Mouse (Mus musculus) lung, embryonic 14.5 days (tissue): ENCODE results near the gene Usp53. TPM values are rescaled to one million over a fixed set of nuclear protein-coding genes. Genes with fewer than 3 reads are reported as not detected.

Experiments used
- ATAC-seq: fragments of 200-750 bp; cut with Nextera tagmentation; 2 replicates; pipeline ENCODE4 v1.8.0; 2017; ENCODE audit warnings: mild to moderate bottlenecking, moderate TSS enrichment, moderate library complexity; ENCODE audit not compliant: insufficient read depth
- DNase-seq: peaks from one replicate; pipeline ENCODE4 v3.0.0-alpha.2; 2015
- H3K27ac ChIP-seq: fragments of 300-500 bp; sonication (generic); 2 replicates; pipeline ENCODE4 v1.5.1; 2014; ENCODE audit warnings: low read depth, mild to moderate bottlenecking, moderate library complexity
- H3K27me3 ChIP-seq: fragments of 300-500 bp; sonication (generic); 2 replicates; pipeline ENCODE4 v1.6.1; 2014; ENCODE audit warnings: low read length, control low read depth; ENCODE audit not compliant: insufficient read depth
- H3K36me3 ChIP-seq: fragments of 300-500 bp; sonication (generic); 2 replicates; pipeline ENCODE4 v1.6.1; 2014; ENCODE audit warnings: control low read depth; ENCODE audit not compliant: insufficient read depth
- H3K4me1 ChIP-seq: fragments of 300-500 bp; sonication (generic); 2 replicates; pipeline ENCODE4 v1.6.1; 2014; ENCODE audit warnings: antibody characterized with exemption, control low read depth; ENCODE audit not compliant: insufficient read depth
- H3K4me2 ChIP-seq: fragments of 300-500 bp; sonication (generic); 2 replicates; pipeline ENCODE4 v1.6.1; 2014; ENCODE audit warnings: mild to moderate bottlenecking
- H3K4me3 ChIP-seq: fragments of 300-500 bp; sonication (generic); 2 replicates; pipeline ENCODE4 v1.5.1; 2014; ENCODE audit warnings: low read depth, low read length
- H3K9ac ChIP-seq: fragments of 300-500 bp; sonication (generic); 2 replicates; pipeline ENCODE4 v1.6.1; 2014
- H3K9me3 ChIP-seq: fragments of 300-500 bp; sonication (generic); 2 replicates; pipeline ENCODE4 v1.6.1; 2016; ENCODE audit warnings: low read depth, low read length, control low read depth
- CTCF ChIP-seq: IDR thresholded peaks from 2 replicates; pipeline ENCODE4 v1.5.1; 2016; ENCODE audit warnings: antibody characterized with exemption, low read depth
- WGBS: fragments of 180-500 bp; shearing (Covaris S2); extraction: QIAGEN DNeasy Blood & Tissue Kit; methylation state at CpG from one replicate; pipeline ENCODE4 v1.1.7; 2014; 5-methylcytosine and 5-hydroxymethylcytosine counted together
- polyA plus RNA-seq: library from polyadenylated mRNA; unstranded; fragments of >200 nt; fragmentation: Nextera tagmentation; extraction: Ambion mirVana; gene quantifications from 2 replicates; pipeline ENCODE4 v1.2.1, GENCODE M21; 2014

The Usp53 gene
- polyA plus RNA-seq, 1 experiment from 2014 or later: 8.2 TPM

DNA sequence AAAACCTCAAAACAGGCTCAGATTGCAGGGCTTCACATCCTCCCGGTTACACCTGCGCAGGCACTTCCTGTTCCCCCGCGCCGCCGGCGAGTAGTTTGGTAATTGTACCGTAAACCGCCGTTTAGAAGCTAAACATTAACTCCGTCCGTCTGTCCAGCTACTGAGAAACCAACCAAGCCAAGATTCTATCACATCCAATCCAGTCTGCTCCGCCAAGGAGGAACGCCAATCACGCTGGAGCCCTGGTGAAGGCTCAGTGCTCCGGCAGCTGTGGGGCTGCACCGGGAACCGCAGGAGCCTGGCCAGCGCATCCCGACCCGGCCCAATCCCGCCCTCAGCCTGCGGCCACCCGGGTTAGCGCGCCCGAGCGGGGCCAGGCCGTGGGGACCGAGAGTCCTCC is 461 bp downstream of the Usp53 start:
- Histone ChIP-seq H3K4me3 (peak overlapping the region; percentile 74), H3K9ac (peak overlapping the region; percentile 68), H3K4me2 (peak overlapping the region; percentile 78), H3K9me3 (no peaks in the 10 kb centered on the region), H3K36me3 (0 out of 2 replicates have a peak, but pooled peaks cover 2% of the 10 kb centered on the region), H3K27ac (peak overlapping the region; percentile 94), H3K27me3 (no peaks in the 10 kb centered on the region), H3K4me1 (peaks cover 17% of the 10 kb centered on the region)
- no peak for TF ChIP-seq CTCF
- ATAC-seq (peak; percentile 86; the same call in 1 of the 2 replicates), DNase-seq (peak; percentile 80)
- WGBS: under 1% methylated on average over 30 of the region's 30 CpGs

DNA sequence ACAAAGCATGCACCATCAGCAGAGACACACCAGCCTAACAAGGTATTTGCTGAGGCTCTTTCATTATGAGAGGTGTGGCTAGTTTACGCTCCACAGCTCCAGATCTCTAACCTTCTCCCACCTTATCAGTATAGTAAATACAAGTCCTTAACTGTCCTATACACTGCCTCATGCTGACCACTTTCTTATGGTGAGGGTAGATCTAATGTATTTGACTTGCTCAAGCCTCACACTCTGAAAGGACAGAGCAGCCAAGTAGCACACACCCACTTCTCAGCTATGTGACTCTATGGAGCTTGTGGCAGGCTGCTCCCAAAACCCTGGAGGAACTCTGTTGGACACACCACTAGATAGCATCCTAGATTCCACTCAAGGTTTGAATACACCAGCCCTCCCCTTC is 8.3 kb downstream of the Usp53 start:
- no peak overlapping the region for H3K4me2 ChIP-seq
- WGBS: 84% methylated on average over 1 of the region's 1 CpGs
- no peaks in the 10 kb centered on the region for H3K9me3 ChIP-seq
- H3K4me3 ChIP-seq: no peak overlapping the region
- no peak overlapping the region for H3K9ac ChIP-seq
- ATAC-seq: no peak
- no peak for DNase-seq
- H3K4me1 ChIP-seq: no peaks in the 10 kb centered on the region
- H3K27ac ChIP-seq: no peak overlapping the region
- H3K36me3 ChIP-seq: 0 out of 2 replicates have a peak, but pooled peaks cover 4% of the 10 kb centered on the region
- TF ChIP-seq CTCF: no peak
- H3K27me3 ChIP-seq: no peaks in the 10 kb centered on the region

DNA sequence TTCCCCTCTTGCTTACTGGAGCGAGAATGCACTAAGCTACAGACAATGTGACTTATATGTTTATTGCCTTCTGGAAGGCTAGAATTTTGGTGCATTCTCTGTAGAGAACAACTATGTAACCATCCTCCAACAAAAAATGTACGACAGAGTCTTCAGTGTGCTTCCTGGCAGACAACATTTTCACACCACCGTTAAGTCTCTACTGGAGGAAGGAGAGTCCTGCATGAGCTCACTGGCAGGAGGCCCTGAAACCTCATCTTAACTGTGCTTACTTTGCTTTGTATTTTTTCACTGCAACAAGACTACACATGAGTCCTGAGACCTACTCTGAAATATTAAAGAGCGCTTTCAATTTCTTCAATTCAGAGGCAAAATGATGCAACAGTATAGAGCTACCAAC is 8.9 kb downstream of the Usp53 start:
- WGBS: 78% methylated on average over 4 of the region's 4 CpGs
- 0 out of 2 replicates have a peak, but pooled peaks cover 4% of the 10 kb centered on the region for H3K36me3 ChIP-seq

DNA sequence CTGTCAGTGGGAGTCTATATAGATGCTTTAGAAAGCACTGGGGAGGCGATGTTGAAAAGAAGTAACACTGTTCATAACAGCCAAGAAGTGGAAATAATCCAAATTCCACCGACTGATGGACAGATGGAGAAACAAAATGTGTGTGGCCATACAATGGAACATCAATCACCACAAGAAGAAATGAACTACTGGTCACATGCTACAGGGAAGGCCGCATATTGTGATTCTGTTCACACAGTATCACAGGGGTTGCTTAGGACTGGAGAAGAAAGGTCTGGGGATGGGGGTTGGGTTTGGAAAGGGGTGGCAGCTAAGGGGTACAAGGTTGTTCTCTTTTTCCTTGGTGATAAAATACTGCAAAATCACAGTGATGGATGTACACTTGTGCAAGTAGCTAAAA is 9.5 kb downstream of the Usp53 start:
- Histone ChIP-seq H3K4me3 (no peak overlapping the region), H3K4me1 (no peaks in the 10 kb centered on the region), H3K9ac (no peak overlapping the region), H3K27ac (no peak overlapping the region), H3K4me2 (no peak overlapping the region), H3K36me3 (0 out of 2 replicates have a peak, but pooled peaks cover 4% of the 10 kb centered on the region), H3K9me3 (no peaks in the 10 kb centered on the region), H3K27me3 (no peaks in the 10 kb centered on the region)
- ATAC-seq (no peak), DNase-seq (no peak)
- no peak for TF ChIP-seq CTCF
- 52% methylated on average over 3 of the region's 3 CpGs for WGBS

More for the DNA sequence above, 8.9 kb downstream of the Usp53 start:
- Histone ChIP-seq H3K4me2 (no peak overlapping the region), H3K4me3 (no peak overlapping the region), H3K9ac (no peak overlapping the region), H3K9me3 (no peaks in the 10 kb centered on the region), H3K4me1 (no peaks in the 10 kb centered on the region), H3K27ac (no peak overlapping the region), H3K27me3 (no peaks in the 10 kb centered on the region)
- no peak for TF ChIP-seq CTCF
- peak; percentile 19 for DNase-seq
- ATAC-seq: no peak

DNA sequence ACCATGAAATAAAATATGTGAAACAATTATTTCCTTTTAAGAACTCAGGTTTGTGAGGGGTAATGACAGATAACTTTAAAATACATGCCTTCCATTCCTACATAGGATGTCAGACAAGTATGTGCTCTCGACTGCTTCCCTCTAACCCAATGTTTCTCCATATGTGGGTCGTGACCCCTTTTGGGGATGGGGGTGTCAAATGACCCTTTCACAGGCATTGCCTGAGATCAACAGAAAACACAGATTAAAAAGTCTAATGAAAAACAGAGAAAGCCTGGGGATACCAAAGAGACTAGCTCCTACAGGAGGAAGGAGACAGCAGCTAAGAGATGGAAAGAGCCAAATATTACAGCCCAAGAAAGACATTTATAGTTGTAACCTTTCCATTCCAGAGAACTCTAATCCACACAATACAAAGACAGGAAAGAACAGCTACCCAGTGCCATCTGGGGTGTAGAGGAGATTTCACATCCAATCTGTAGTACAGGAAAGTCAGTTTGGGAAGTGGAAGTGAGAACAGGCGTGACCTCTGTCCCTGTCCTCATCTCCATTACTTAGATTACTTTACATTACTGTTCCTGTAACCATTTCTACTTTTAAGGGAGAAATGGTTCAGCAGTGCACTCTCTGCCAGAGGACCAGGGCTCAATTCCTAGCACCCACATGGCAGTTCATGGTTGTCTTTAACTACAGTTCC is 12.0 kb downstream of the Usp53 start:
- Histone ChIP-seq H3K9me3 (no peaks in the 10 kb centered on the region), H3K4me3 (no peak overlapping the region), H3K27ac (no peak overlapping the region), H3K9ac (no peak overlapping the region), H3K27me3 (no peaks in the 10 kb centered on the region), H3K36me3 (peaks cover 7% of the 10 kb centered on the region; the same call in 1 of the 2 replicates), H3K4me1 (no peaks in the 10 kb centered on the region), H3K4me2 (no peak overlapping the region)
- 62% methylated on average over 3 of the region's 3 CpGs for WGBS
- ATAC-seq: no peak
- TF ChIP-seq CTCF: no peak
- no peak for DNase-seq

DNA sequence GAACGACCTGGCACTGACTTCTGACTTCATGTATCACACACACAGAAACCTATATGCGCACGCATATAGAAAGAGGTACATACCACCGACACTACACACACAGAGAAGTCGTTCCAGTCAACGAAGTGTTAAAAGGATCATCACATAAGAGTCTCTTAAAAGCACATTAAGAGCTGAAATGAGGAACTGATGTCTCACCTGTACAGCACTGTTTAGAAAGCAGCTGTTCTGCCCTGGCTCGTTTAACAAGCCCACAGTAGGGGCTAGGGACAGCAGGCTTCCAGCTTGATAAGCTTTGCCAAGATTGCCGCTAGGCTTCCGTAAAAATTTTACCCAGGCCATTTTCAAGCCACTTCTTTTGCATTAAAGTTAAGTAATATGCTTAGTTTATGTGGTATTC is 15.9 kb downstream of the Usp53 start:
- Histone ChIP-seq H3K36me3 (peaks cover 9% of the 10 kb centered on the region; the same call in 1 of the 2 replicates), H3K9me3 (no peaks in the 10 kb centered on the region), H3K4me2 (no peak overlapping the region), H3K27ac (no peak overlapping the region), H3K4me3 (no peak overlapping the region), H3K4me1 (no peaks in the 10 kb centered on the region), H3K27me3 (no peaks in the 10 kb centered on the region), H3K9ac (no peak overlapping the region)
- no peak for TF ChIP-seq CTCF
- ATAC-seq (no peak), DNase-seq (no peak)
- WGBS: 89% methylated on average over 9 of the region's 9 CpGs

DNA sequence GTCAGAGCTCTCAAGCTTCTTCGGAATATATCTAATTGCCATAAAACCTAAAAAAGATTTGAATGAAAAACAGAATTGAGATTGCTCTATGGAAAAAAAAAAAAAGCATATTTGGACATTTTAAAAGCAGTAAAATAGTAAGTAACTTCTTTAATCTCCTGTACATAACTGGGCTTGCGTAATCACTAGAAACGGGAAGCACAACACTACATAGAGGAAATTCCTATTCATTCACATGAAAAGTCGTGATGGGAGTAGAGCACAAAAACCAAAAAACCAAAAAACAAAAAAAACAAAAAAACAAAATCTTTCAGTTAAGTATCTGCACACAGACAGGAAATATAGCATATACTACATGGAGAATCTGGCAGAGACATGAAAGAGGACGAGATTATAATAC is 20.0 kb downstream of the Usp53 start:
- TF ChIP-seq CTCF: no peak
- no peak overlapping the region for H3K4me2 ChIP-seq
- H3K36me3 ChIP-seq: peaks cover 22% of the 10 kb centered on the region; the same call in 1 of the 2 replicates
- no peak overlapping the region for H3K27ac ChIP-seq
- no peaks in the 10 kb centered on the region for H3K9me3 ChIP-seq
- WGBS: 77% methylated on average over 5 of the region's 5 CpGs
- ATAC-seq (no peak), DNase-seq (no peak)
- no peaks in the 10 kb centered on the region for H3K4me1 ChIP-seq
- no peak overlapping the region for H3K4me3 ChIP-seq
- no peak overlapping the region for H3K9ac ChIP-seq
- no peaks in the 10 kb centered on the region for H3K27me3 ChIP-seq
